8 mouse cellular contexts compared by ENCODE assay signal in genomic region chr17:3083886-3084550, GRCm38 (mm10). TPM values are rescaled to one million over a fixed set of nuclear protein-coding genes. Genes with fewer than 3 reads are reported as not detected.
DNase-seq lines count a peak whose midpoint lies in the region; ATAC-seq and TF ChIP-seq lines count a peak whose summit lies in the region.

No protein-coding gene starts in this region.

- no peaks in the 10 kb centered on the region for H3K36me3 ChIP-seq in lung, postnatal 0 days (ENCODE audit: insufficient read depth, low read length)

- peak overlapping the region; percentile 49 for H3K4me3 ChIP-seq in lung, postnatal 0 days (ENCODE audit: low read depth, low read length)

- DNase-seq in MEL-GATA-1-ER (ENCODE audit: extremely low read depth, low read depth): peak; percentile 99
- peak; percentile 96 for DNase-seq in cerebellum, adult 8-10 months
- peak; percentile 92 for DNase-seq in forelimb bud, embryonic 11.5 days (ENCODE audit: low read depth, low spot score)
- DNase-seq in layer of hippocampus, adult 9-10 months (ENCODE audit: low spot score): peak; percentile 86
- peak; percentile 98 for DNase-seq in lung, postnatal 0 days (ENCODE audit: low spot score)
- DNase-seq in ovary, postnatal 14 days (ENCODE audit: low spot score): peak; percentile 88
- DNase-seq in thymus, postnatal 14 days: peak; percentile 91

- peak; percentile 9 to 31 for ATAC-seq in hematopoietic stem cell, adult 5-6 weeks (replicated peaks in 1 of 2; ENCODE audit: insufficient read depth in 1 of 2, low FRiP score in 2 of 2, low TSS enrichment in 1 of 2, low read depth in 1 of 2, poor library complexity in 2 of 2, severe bottlenecking in 2 of 2)
- peak; percentile 67 for ATAC-seq in lung, postnatal 0 days

- TF ChIP-seq CTCF in lung, postnatal 0 days (IDR thresholded peaks at IDR 0.05): no peak

- H3K4me2 ChIP-seq in lung, postnatal 0 days (replicated peaks; ENCODE audit: low read depth, low read length): peak overlapping the region; percentile 64

- peak overlapping the region; percentile 29; the same call in 1 of the 2 replicates for H3K9ac ChIP-seq in lung, postnatal 0 days (replicated peaks; ENCODE audit: low read depth)

- TF ChIP-seq EP300 in lung, postnatal 0 days (IDR thresholded peaks at IDR 0.05): no peak

- no peaks in the 10 kb centered on the region; the same call in 1 of the 2 replicates for H3K4me1 ChIP-seq in lung, postnatal 0 days (ENCODE audit: insufficient read depth, low read depth, low read length)

- H3K27me3 ChIP-seq in lung, postnatal 0 days (replicated peaks; ENCODE audit: insufficient read depth, low read length): no peaks in the 10 kb centered on the region

- H3K27ac ChIP-seq in lung, postnatal 0 days (ENCODE audit: low read length): peak overlapping the region; percentile 63

- no peaks in the 10 kb centered on the region for H3K9me3 ChIP-seq in lung, postnatal 0 days (ENCODE audit: low read length)

- WGBS in lung, postnatal 0 days: 3% methylated on average over 22 of the region's 40 CpGs

RNA-seq across cellular contexts. Expression of gene Scaf8, which starts 30.8 kb away (rescaled TPM):
- total RNA-seq in hematopoietic stem cell, adult 5-6 weeks (2017): 49.2 and 52.4 TPM in 2 replicates
- polyA plus RNA-seq in lung, postnatal 0 days (2015; fragmentation: Nextera tagmentation; extraction: Ambion mirVana): 9.8 and 11.7 TPM in 2 replicates

Comparison
In these comparisons a context has a peak if more than half of its experiments do, and no peak if none do; other contexts are left out.
1. Peak in every context shown above with its lines: DNase-seq, ATAC-seq, H3K4me3 ChIP-seq and H3K27ac ChIP-seq.